Mouse (Mus musculus) embryonic facial prominence, embryonic 15.5 days (tissue): ENCODE data around the gene Soat1. TPM values are rescaled to one million over a fixed set of nuclear protein-coding genes. Genes with fewer than 3 reads are reported as not detected.

Experiments used
- ATAC-seq: fragments of 200-750 bp; cut with Nextera tagmentation; 2 replicates; pipeline ENCODE4 v1.8.0; 2017; ENCODE audit warnings: low read depth, moderate TSS enrichment; ENCODE audit not compliant: insufficient number of reproducible peaks, low FRiP score, low TSS enrichment
- H3K27ac ChIP-seq: fragments of 300-500 bp; sonication (generic); replicated peaks from 2 replicates; pipeline ENCODE4 v1.5.1; 2015; ENCODE audit warnings: mild to moderate bottlenecking, inconsistent platforms
- H3K27me3 ChIP-seq: fragments of 300-500 bp; sonication (generic); 2 replicates; pipeline ENCODE4 v1.6.1; 2015; ENCODE audit warnings: inconsistent platforms
- H3K36me3 ChIP-seq: fragments of 300-500 bp; sonication (generic); 2 replicates; pipeline ENCODE4 v1.6.1; 2015; ENCODE audit warnings: mild to moderate bottlenecking, inconsistent platforms
- H3K4me1 ChIP-seq: fragments of 300-500 bp; sonication (generic); 2 replicates; pipeline ENCODE4 v1.6.1; 2015; ENCODE audit warnings: inconsistent platforms
- H3K4me2 ChIP-seq: fragments of 300-500 bp; sonication (generic); replicated peaks from 2 replicates; pipeline ENCODE4 v1.6.1; 2015; ENCODE audit warnings: mild to moderate bottlenecking, inconsistent platforms
- H3K4me3 ChIP-seq: fragments of 300-500 bp; sonication (generic); replicated peaks from 2 replicates; pipeline ENCODE4 v1.5.1; 2015; ENCODE audit warnings: mild to moderate bottlenecking, inconsistent platforms
- H3K9ac ChIP-seq: fragments of 300-500 bp; sonication (generic); 2 replicates; pipeline ENCODE4 v1.6.1; 2015; ENCODE audit warnings: inconsistent platforms
- H3K9me3 ChIP-seq: fragments of 300-500 bp; sonication (generic); replicated peaks from 2 replicates; pipeline ENCODE4 v1.6.1; 2016; ENCODE audit warnings: inconsistent platforms
- WGBS: fragments of 180-500 bp; shearing (Covaris S2); methylation state at CpG from one replicate; pipeline ENCODE4 v1.1.7; 2015; 5-methylcytosine and 5-hydroxymethylcytosine counted together
- polyA plus RNA-seq: library from polyadenylated mRNA; unstranded; fragments of >200 nt; fragmentation: Nextera tagmentation; extraction: Ambion mirVana; gene quantifications from 2 replicates; pipeline ENCODE4 v1.2.1, GENCODE M21; 2015

Soat1 gene
- polyA plus RNA-seq, 1 experiment from 2014 or later = 23.1 TPM

DNA sequence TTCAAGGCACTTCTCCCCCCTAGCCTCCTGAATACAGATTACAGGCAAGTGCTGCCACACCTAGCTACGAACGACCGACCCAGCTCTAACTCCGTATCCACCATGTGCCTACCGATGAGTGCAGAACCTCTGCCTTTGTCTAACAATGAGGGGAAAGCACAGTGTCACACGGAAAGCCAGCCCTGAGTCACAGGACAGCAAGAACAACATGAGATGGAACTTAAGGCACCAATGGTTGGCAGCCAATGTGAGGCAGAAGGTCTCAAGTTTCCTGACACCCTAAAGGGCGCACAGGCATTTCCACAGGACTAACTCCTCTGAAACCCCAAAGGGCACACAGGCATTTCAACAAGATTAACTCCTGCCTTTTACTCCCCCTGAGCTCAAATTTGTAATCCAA, 25.0 kb downstream of the Soat1 start:
- no peak overlapping the region for H3K4me3 ChIP-seq
- H3K27me3 ChIP-seq = no peaks in the 10 kb centered on the region
- no peak overlapping the region for H3K4me2 ChIP-seq
- H3K27ac ChIP-seq = no peak overlapping the region
- H3K36me3 ChIP-seq = 0 out of 2 replicates have a peak, but pooled peaks cover 3% of the 10 kb centered on the region
- no peaks in the 10 kb centered on the region for H3K9me3 ChIP-seq
- ATAC-seq = no peak
- WGBS = 80% methylated on average over 7 of the region's 7 CpGs
- H3K9ac ChIP-seq = no peak overlapping the region
- H3K4me1 ChIP-seq = no peaks in the 10 kb centered on the region

DNA sequence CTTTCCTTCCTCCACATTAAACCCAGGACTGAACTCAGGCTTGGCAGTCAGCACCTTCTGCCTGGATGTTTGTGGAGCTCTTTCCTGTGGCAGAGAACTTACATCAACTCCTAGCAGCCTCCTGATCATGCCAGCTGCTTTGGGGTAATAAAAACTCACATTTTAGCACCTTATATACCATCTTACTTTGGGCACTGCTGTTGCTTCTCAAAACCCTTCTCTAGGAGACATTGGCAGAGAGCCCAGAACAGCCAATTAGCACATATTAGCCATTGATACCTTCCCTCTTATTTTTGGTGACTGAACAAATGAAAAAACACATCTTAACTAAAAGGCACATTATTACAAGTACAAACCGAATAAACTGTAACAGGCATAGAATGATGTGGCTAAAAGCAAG, 29.1 kb downstream of the Soat1 start:
- Histone ChIP-seq H3K9me3 (no peaks in the 10 kb centered on the region), H3K4me2 (no peak overlapping the region), H3K27me3 (no peaks in the 10 kb centered on the region), H3K4me1 (no peaks in the 10 kb centered on the region), H3K9ac (no peak overlapping the region), H3K36me3 (0 out of 2 replicates have a peak, but pooled peaks cover 18% of the 10 kb centered on the region), H3K27ac (no peak overlapping the region), H3K4me3 (no peak overlapping the region)
- no peak for ATAC-seq
- WGBS = 91% methylated on average over 1 of the region's 1 CpGs

GRCm38 (mm10) chr1:156442776-156443175, 31.4 kb downstream of the Soat1 start:
- no peak for ATAC-seq
- no peaks in the 10 kb centered on the region for H3K27me3 ChIP-seq
- peaks cover 24% of the 10 kb centered on the region for H3K36me3 ChIP-seq
- H3K27ac ChIP-seq = no peak overlapping the region
- 88% methylated on average over 6 of the region's 6 CpGs for WGBS
- no peak overlapping the region for H3K9ac ChIP-seq
- H3K4me1 ChIP-seq = no peaks in the 10 kb centered on the region
- no peaks in the 10 kb centered on the region for H3K9me3 ChIP-seq
- no peak overlapping the region for H3K4me2 ChIP-seq
- H3K4me3 ChIP-seq = no peak overlapping the region

GRCm38 (mm10) chr1:156442266-156442665, 31.9 kb downstream of the Soat1 start:
- no peak overlapping the region for H3K27ac ChIP-seq
- peaks cover 30% of the 10 kb centered on the region for H3K36me3 ChIP-seq
- H3K27me3 ChIP-seq = no peaks in the 10 kb centered on the region
- no peak overlapping the region for H3K9ac ChIP-seq
- ATAC-seq = no peak
- H3K4me3 ChIP-seq = no peak overlapping the region
- no peak overlapping the region for H3K4me2 ChIP-seq
- H3K9me3 ChIP-seq = no peaks in the 10 kb centered on the region
- H3K4me1 ChIP-seq = no peaks in the 10 kb centered on the region
- 92% methylated on average over 12 of the region's 12 CpGs for WGBS

- Histone ChIP-seq H3K4me1 (no peaks in the 10 kb centered on the region), H3K27me3 (no peaks in the 10 kb centered on the region), H3K9ac (no peak overlapping the region), H3K4me3 (no peak overlapping the region), H3K36me3 (peaks cover 41% of the 10 kb centered on the region), H3K27ac (no peak overlapping the region), H3K4me2 (no peak overlapping the region), H3K9me3 (no peaks in the 10 kb centered on the region)
- ATAC-seq = no peak
- WGBS = 90% methylated on average over 5 of the region's 5 CpGs
Observed at GRCm38 (mm10) chr1:156437726-156438125, 36.4 kb downstream of the Soat1 start.

GRCm38 (mm10) chr1:156437016-156437708, 37.0 kb downstream of the Soat1 start:
- ATAC-seq = no peak
- Histone ChIP-seq H3K9ac (no peak overlapping the region), H3K4me2 (no peak overlapping the region), H3K4me1 (no peaks in the 10 kb centered on the region), H3K4me3 (no peak overlapping the region), H3K36me3 (peaks cover 46% of the 10 kb centered on the region), H3K27ac (no peak overlapping the region), H3K27me3 (no peaks in the 10 kb centered on the region), H3K9me3 (no peaks in the 10 kb centered on the region)
- WGBS = 91% methylated on average over 8 of the region's 8 CpGs

DNA sequence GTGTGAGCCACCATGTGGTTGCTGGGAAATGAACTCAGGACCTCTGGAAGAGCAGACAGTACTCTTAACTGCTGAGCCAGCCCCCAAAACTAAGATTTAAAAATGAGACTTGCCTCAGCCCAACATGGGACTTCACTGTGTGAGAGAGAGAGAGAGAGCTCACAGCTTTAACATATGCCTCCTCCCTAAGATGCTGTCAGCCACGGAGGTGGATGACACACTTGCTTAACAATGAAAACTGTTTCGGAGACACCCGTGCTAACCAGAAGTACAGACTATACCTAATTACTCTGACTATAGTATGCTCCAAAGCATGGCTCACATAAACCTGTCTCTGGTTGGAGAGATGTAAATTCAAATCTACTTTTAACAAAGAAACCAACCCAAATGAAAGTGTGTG, 40.6 kb downstream of the Soat1 start:
- Histone ChIP-seq H3K9me3 (no peaks in the 10 kb centered on the region), H3K4me3 (no peak overlapping the region), H3K4me2 (no peak overlapping the region), H3K27ac (no peak overlapping the region), H3K9ac (no peak overlapping the region), H3K27me3 (no peaks in the 10 kb centered on the region), H3K4me1 (no peaks in the 10 kb centered on the region), H3K36me3 (peaks cover 43% of the 10 kb centered on the region)
- 86% methylated on average over 3 of the region's 3 CpGs for WGBS
- no peak for ATAC-seq

- Histone ChIP-seq H3K9ac (no peak overlapping the region), H3K27me3 (no peaks in the 10 kb centered on the region), H3K9me3 (no peaks in the 10 kb centered on the region), H3K4me2 (no peak overlapping the region), H3K36me3 (peaks cover 39% of the 10 kb centered on the region), H3K4me1 (no peaks in the 10 kb centered on the region), H3K27ac (no peak overlapping the region), H3K4me3 (no peak overlapping the region)
- ATAC-seq = no peak
- WGBS = 75% methylated on average over 10 of the region's 10 CpGs
Observed at GRCm38 (mm10) chr1:156432498-156432897, 41.6 kb downstream of the Soat1 start.

GRCm38 (mm10) chr1:156428434-156428833, 45.7 kb downstream of the Soat1 start:
- Histone ChIP-seq H3K9me3 (no peaks in the 10 kb centered on the region), H3K27me3 (no peaks in the 10 kb centered on the region), H3K4me3 (no peak overlapping the region), H3K36me3 (peaks cover 24% of the 10 kb centered on the region), H3K4me2 (no peak overlapping the region), H3K9ac (no peak overlapping the region), H3K27ac (no peak overlapping the region), H3K4me1 (no peaks in the 10 kb centered on the region)
- 85% methylated on average over 6 of the region's 6 CpGs for WGBS
- no peak for ATAC-seq

- Histone ChIP-seq H3K27me3 (no peaks in the 10 kb centered on the region), H3K4me3 (no peak overlapping the region), H3K4me2 (no peak overlapping the region), H3K9ac (no peak overlapping the region), H3K36me3 (peaks cover 6% of the 10 kb centered on the region; the same call in 1 of the 2 replicates), H3K9me3 (no peaks in the 10 kb centered on the region), H3K27ac (no peak overlapping the region), H3K4me1 (no peaks in the 10 kb centered on the region; the same call in 1 of the 2 replicates)
- ATAC-seq = no peak
- WGBS = 95% methylated on average over 4 of the region's 4 CpGs
Observed at GRCm38 (mm10) chr1:156425746-156426145, 48.4 kb downstream of the Soat1 start.

DNA sequence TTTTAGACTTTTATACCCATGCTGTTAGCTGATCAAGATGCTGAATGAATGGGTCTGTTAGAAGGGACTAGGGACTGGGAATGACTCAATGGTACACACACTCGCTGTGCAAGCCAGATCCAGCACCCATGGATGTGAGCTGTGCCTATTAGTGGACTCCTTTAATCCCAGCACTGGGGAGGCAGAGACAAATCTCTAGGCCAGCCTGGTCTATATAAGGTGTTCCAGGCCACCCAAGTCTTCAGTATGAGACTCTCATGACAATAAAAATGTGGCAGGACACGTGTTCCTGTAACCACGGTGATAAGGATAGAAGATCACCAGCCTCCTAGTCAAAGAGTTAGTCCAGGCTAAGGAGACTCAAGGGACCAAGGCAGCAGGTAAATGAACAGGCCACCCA, 50.1 kb downstream of the Soat1 start:
- no peaks in the 10 kb centered on the region for H3K36me3 ChIP-seq
- H3K4me3 ChIP-seq = no peak overlapping the region
- H3K4me2 ChIP-seq = no peak overlapping the region
- H3K27me3 ChIP-seq = no peaks in the 10 kb centered on the region
- WGBS = 90% methylated on average over 3 of the region's 3 CpGs
- no peak overlapping the region for H3K9ac ChIP-seq
- H3K9me3 ChIP-seq = no peaks in the 10 kb centered on the region
- no peak overlapping the region for H3K27ac ChIP-seq
- ATAC-seq = no peak
- H3K4me1 ChIP-seq = no peaks in the 10 kb centered on the region; the same call in 1 of the 2 replicates

DNA sequence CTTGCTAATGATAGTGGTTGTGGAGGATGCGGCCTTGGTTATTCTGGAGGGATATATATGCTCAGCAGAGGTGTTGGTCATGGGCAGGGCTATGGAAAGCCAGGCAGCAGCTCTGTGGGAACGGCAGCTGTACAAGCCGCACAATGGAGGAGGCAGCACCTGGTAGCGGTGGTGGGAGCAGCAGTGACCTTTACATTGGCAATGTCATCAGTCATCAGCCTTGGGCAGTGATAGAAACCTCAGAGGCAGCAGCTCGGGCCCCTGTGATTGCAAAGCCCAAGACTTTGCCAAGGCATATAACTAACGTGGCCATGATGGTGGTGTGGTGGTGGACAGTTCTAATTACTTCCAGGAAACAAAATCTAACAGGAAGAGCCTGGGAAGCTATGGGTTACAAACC, 50.6 kb downstream of the Soat1 start:
- 90% methylated on average over 6 of the region's 6 CpGs for WGBS
- Histone ChIP-seq H3K27me3 (no peaks in the 10 kb centered on the region), H3K9ac (no peak overlapping the region), H3K9me3 (no peaks in the 10 kb centered on the region), H3K4me3 (no peak overlapping the region), H3K36me3 (no peaks in the 10 kb centered on the region), H3K27ac (no peak overlapping the region), H3K4me2 (no peak overlapping the region), H3K4me1 (no peaks in the 10 kb centered on the region; the same call in 1 of the 2 replicates)
- no peak for ATAC-seq
